Mouse (Mus musculus) spleen, adult 12 weeks (tissue): ENCODE data around the gene Mpp6.

Experiments used
- DNase-seq: peaks from one replicate; pipeline ENCODE4 v3.0.0; 2022; ENCODE audit warnings: low spot score

Gene Mpp6

GRCm38 (mm10) chr6:50149378-50149777 lies 39.3 kb downstream of the Mpp6 start:
- DNase-seq: no peak

- no peak for DNase-seq
Observed at GRCm38 (mm10) chr6:50159842-50160241, 49.8 kb downstream of the Mpp6 start.

GRCm38 (mm10) chr6:50163013-50163412 lies 53.0 kb downstream of the Mpp6 start:
- no peak for DNase-seq

- no peak for DNase-seq
Observed at GRCm38 (mm10) chr6:50168821-50169220, 58.8 kb downstream of the Mpp6 start.

DNA sequence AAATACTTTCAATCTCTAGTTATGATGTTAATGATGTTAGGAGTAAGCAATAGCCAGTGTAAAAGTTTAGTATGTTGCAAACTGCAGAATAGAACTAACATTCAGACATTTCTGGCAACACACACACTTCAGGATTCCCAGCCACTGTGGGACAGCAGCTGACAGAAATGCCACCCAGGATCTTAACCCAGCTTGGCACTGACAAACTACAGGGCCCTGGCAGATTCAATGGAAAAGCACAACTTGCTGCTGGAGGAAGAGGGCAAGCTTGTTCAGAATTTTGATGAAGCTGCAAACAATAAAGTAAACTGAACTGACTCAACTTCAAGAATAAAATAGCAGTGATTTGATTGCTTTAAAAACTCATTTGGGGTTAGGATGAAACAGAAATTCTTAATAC lies 59.7 kb downstream of the Mpp6 start:
- DNase-seq: no peak

- DNase-seq: no peak
Observed at GRCm38 (mm10) chr6:50175736-50176135, 65.7 kb downstream of the Mpp6 start.

- DNase-seq: no peak
Observed at GRCm38 (mm10) chr6:50180189-50180588, 70.1 kb downstream of the Mpp6 start.

- no peak for DNase-seq
Observed at GRCm38 (mm10) chr6:50187955-50188354, 77.9 kb downstream of the Mpp6 start.

GRCm38 (mm10) chr6:50189376-50189775 lies 79.3 kb downstream of the Mpp6 start:
- no peak for DNase-seq

DNA sequence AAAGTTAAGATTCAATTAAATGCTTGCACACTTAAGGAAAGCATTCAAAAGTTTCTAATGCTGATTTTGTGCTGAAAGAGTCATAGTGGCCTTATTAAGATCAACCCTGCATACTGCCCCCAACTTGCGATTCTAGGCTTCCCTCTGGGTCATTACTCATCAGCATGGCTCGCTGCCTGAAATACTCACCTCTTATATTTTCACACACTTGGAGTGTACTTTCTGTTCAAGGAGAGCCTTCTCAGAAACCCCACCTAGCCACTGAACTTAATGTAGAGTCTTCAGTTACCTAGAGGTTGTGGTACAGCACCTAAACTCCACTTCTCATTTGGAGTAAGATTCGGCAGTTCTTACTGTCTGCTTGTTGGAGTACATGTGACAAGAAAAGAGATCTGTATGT lies 81.6 kb downstream of the Mpp6 start:
- DNase-seq: no peak

- DNase-seq: no peak
Observed at GRCm38 (mm10) chr6:50192169-50192568, 82.1 kb downstream of the Mpp6 start.

GRCm38 (mm10) chr6:50192822-50193221 lies 82.8 kb downstream of the Mpp6 start:
- DNase-seq: no peak

- DNase-seq: no peak
Observed at GRCm38 (mm10) chr6:50193851-50194250, 83.8 kb downstream of the Mpp6 start.

DNA sequence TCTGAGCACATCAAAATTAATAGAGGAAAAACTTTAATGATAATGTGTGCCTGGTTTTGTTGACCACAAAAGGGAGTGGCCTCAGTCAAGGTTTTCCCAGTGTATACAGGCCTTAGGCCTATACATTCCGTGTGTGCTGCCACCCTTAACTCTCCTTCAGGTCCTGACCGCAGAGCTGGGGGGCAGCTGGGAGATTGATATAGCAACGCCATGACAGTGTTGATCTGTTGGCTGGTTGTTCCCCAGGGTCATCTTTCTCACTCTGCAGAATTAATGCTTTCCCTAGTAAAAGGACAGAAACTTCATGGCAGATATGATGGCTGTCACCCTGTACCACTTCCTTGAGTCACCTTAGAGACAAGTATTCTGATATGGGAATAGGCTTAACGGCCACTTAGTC lies 94.3 kb downstream of the Mpp6 start:
- no peak for DNase-seq

DNA sequence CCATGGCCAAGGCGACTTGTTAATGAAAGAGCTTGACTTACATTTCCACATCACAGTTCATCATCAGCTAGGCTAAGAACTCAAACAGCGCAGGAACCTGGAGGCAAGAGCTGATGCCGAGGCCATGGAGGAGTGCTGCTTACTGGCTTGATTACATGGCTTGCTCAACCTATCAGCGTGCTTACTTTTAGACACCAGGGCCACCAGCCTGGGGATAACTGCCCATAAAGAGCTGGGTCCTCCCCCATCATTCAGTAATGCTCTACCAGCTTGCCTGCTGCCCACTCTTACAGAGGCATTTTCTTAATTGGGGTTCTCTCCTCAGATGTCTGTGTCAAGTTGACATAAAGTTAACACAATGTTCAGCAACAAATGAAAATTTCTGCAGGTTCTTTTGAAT lies 95.1 kb downstream of the Mpp6 start:
- no peak for DNase-seq

- DNase-seq: no peak
Observed at GRCm38 (mm10) chr6:50214711-50215372, 104.8 kb downstream of the Mpp6 start.

DNA sequence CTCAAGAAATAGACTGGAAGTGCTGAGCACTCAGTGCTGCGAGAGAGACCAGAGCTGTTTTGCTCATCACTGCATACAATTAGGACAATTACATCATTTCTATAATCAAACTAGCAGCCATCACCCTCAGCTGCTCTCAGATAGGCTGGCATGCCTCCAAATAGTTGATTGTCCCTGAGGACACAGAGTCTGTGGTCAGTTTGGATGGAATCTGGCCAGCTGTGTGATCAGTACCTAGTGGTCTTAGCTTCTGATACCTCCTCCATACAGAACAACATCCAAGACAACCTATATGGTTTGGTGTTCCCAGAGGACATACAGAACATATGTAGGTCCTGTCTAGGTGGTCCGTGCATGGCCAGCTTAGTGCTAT lies 105.3 kb downstream of the Mpp6 start:
- no peak for DNase-seq

GRCm38 (mm10) chr6:50215986-50216385 lies 105.9 kb downstream of the Mpp6 start:
- no peak for DNase-seq

DNA sequence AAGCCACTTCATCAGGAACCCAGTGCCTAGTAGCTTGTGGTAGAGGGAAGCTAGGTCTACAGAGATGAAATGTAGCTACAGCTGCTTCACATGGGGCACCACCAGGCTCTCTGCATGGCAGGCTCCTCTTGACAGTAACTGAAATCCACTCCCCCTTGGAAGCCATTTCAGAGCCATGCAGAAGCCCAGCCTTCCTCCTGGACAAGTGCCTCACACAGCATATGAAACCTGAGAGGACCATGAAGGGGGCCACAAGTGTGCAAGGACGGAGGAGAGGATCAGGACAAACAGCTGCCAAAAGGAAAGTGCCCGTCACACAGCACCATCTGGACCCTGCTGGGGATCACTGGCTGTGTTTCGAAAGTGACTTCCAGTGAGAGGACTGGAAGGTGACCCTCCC lies 108.6 kb downstream of the Mpp6 start:
- DNase-seq: no peak

DNA sequence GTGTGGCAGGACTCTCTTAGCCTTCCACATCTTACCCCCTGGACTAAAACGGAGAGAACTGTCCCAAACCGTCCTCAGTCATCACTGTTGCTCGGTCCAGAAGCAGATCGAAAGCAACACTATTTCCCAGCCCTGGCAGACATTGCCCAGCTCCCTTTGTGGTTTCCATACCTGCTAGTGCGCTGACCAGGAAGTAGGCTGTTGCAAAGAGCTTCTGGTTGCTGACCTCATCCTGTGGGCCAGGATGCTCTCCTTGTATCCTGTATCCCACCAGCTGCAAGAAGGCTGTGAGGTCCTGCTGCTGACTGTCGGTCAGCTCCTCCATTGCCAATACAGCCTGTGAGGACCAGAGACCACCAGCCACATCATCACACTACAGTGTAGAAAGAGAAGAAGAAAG lies 109.0 kb downstream of the Mpp6 start:
- DNase-seq: no peak

DNA sequence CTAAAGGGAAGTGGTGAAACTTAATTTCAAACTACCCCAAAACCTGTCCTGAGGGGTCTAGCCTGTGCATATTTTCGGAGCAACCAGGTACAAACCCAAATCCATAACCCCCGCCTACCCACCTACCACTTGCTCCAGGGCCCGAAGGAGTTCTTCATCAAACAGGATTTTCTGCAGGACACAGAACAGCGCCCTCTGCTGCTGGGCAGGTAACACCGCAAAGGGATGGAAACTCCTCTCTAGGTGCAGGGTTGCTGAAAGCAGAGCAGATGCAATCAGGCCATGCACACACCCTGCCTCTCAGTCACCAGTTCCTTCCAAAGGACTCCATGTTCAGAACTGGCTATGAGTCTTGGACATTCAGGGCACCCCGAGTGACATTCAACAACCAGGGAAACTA lies 110.8 kb downstream of the Mpp6 start:
- DNase-seq: no peak

DNA sequence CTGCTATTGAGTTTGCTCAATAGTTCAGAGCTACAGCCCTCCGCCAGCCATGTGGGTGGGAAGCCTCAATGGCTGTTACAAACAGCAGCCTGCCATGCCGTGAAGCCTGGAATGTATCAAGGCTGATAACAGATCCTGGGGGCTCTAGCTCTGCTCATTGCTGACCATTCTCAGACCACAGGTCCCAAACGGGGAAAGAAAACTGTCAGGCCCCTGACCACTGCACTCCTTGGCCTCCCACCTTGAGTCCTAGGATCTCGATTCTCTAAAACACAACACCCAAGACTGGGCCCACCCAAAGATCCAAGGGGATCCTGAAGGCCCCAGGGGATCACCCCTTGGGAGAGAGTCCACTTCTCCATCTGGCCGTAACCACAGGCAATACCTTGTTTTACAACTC lies 112.3 kb downstream of the Mpp6 start:
- DNase-seq: no peak

DNA sequence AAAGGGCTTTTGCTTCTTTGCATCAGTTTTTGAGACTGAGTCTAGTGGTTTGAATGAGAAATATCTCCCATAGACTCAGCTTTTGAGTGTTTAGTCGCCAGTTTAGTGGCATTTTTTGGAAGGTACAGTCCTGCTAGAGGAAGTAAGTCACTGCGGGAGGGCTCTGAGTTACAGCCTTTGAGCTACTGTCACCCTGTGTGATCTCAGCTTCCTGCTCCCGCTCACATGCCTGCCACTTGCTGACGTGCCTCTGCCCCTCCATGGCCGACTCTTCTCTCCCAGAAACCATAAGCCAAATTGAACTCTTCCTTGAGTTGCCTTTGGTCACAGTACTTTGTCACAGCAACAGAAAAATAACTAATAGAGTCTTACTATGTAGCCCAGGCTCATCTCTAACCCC lies 112.9 kb downstream of the Mpp6 start:
- no peak for DNase-seq

- DNase-seq: no peak
Observed at GRCm38 (mm10) chr6:50223606-50224005, 113.6 kb downstream of the Mpp6 start.

DNA sequence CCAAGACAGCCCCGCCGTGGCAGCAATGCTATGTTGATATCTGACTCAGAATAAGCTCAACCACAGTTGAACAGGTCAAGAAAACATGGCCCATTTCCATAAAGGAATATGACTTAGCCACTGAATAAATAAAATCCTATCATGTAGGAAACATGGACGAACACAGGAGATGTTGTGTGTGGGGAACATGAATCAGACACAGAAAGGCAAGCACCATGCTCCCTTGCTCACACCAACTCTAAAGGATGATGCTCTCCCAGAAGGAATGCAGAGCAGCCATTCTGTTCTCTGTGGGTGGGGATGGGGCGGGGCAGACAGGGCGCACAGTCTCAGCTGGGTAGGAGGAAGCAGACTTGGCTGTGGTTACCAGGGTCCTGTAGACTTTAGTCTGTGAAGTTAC lies 115.2 kb downstream of the Mpp6 start:
- no peak for DNase-seq
